Mouse (Mus musculus): ENCODE measurements around the gene Gm10320. TPM values are rescaled to one million over a fixed set of nuclear protein-coding genes. Genes with fewer than 3 reads are reported as not detected.

The Gm10320 gene
- polyA plus RNA-seq, 1 experiment from 2014 or later, result 0.59 TPM

DNA sequence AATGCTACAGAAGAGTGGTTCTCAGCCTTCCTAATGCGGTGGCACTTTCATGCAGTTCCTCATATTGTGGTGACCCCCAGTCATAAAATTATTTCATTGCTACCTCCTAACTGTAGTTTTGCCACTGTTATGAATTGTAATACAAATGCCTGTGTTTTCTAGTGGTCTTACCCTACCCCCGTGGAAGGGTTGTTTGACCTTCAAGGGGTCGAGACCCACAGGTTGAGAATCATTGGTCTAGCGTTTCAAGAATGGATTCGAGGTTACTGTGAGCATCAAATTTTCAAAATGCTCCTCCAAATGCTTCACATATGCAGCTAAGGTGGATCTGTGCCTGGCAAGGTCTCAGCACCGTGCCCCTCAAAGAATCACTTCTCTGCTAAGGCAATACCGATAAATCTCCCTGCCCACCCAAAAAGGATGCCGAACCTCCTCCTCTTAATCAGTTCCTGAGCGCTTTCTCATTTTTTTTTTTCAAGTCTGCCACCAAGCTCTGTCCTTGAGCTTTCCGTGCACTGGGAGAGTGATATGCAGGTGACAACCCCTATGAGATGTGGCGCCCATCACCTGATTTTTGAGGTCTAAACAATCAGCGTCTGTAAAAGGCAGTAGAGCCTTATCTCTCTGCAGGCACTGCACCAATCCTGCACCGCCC is 8.8 kb upstream of the Gm10320 start:
- Histone ChIP-seq H3K4me1 (ENCODE audit: control insufficient read depth, insufficient read depth, low read length) (peaks cover 4% of the 10 kb centered on the region; the same call in 1 of the 2 replicates), H3K27me3 (ENCODE audit: control insufficient read depth, insufficient read depth, low read length) (peaks cover 47% of the 10 kb centered on the region), H3K4me2 (ENCODE audit: low read depth, low read length) (no peak overlapping the region), H3K36me3 (ENCODE audit: control insufficient read depth, insufficient read depth, low read length) (no peaks in the 10 kb centered on the region), H3K4me3 (ENCODE audit: low read depth, low read length) (no peak overlapping the region), H3K9ac (replicated peaks; ENCODE audit: low read depth, low read length) (no peak overlapping the region), H3K27ac (ENCODE audit: low read depth, low read length) (no peak overlapping the region), H3K9me3 (ENCODE audit: control insufficient read depth, low read length) (no peaks in the 10 kb centered on the region)
- WGBS, result 24% methylated on average over 13 of the region's 13 CpGs
- ATAC-seq (ENCODE audit: low read depth), result no peak

DNA sequence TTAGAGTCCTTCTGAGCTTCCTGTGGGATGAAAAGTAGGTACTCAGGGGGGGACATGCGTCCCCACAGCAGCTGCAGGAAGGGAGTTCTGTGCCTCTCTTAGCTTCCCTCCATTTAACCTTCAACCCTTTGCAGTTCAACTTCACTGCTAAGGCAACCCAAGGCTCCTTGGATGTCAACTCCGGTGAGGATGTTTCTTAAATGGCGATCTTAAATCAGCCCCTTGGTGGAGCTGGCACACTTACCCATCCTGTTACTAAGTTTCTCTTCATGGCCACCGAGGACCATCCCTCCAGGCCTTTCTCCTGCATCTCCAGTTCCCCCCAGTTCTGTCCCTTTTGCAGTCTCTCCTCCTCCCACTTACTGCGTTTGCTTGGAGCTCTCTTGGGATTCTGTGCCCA is 6.8 kb upstream of the Gm10320 start:
- no peak overlapping the region for H3K9ac ChIP-seq (replicated peaks; ENCODE audit: low read depth, low read length)
- no peak for ATAC-seq (ENCODE audit: low read depth)
- H3K4me1 ChIP-seq (ENCODE audit: control insufficient read depth, insufficient read depth, low read length), result no peaks in the 10 kb centered on the region
- H3K27ac ChIP-seq (ENCODE audit: low read depth, low read length), result no peak overlapping the region
- H3K9me3 ChIP-seq (ENCODE audit: control insufficient read depth, low read length), result no peaks in the 10 kb centered on the region
- H3K27me3 ChIP-seq (ENCODE audit: control insufficient read depth, insufficient read depth, low read length), result peaks cover 41% of the 10 kb centered on the region
- WGBS, result 58% methylated on average over 5 of the region's 5 CpGs
- H3K4me2 ChIP-seq (ENCODE audit: low read depth, low read length), result no peak overlapping the region
- no peaks in the 10 kb centered on the region for H3K36me3 ChIP-seq (ENCODE audit: control insufficient read depth, insufficient read depth, low read length)
- H3K4me3 ChIP-seq (ENCODE audit: low read depth, low read length), result no peak overlapping the region

DNA sequence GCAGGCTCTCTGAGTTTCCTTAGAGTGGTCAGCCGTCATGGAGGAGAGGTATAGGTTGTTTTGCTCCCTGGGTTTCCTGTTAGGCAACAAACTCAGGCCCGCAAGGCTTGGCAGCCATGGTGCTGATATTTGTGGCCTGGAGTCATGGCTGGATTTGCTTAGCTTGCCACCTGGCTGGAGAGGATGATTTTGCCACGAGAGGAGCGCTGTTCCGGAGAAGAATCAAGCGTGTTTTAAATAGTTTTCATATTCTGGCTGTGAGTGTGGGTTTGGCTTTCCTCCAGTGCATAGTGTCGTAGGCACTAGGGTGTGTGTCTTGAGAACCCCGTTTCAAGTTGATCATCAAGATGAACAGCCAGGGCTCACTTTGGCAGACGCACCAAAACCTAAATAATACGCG is 6.3 kb upstream of the Gm10320 start:
- ATAC-seq (ENCODE audit: low read depth), result no peak
- WGBS, result 78% methylated on average over 11 of the region's 11 CpGs
- Histone ChIP-seq H3K36me3 (ENCODE audit: control insufficient read depth, insufficient read depth, low read length) (no peaks in the 10 kb centered on the region), H3K27me3 (ENCODE audit: control insufficient read depth, insufficient read depth, low read length) (peaks cover 44% of the 10 kb centered on the region), H3K9ac (replicated peaks; ENCODE audit: low read depth, low read length) (no peak overlapping the region), H3K27ac (ENCODE audit: low read depth, low read length) (no peak overlapping the region), H3K9me3 (ENCODE audit: control insufficient read depth, low read length) (no peaks in the 10 kb centered on the region), H3K4me3 (ENCODE audit: low read depth, low read length) (no peak overlapping the region), H3K4me2 (ENCODE audit: low read depth, low read length) (no peak overlapping the region), H3K4me1 (ENCODE audit: control insufficient read depth, insufficient read depth, low read length) (no peaks in the 10 kb centered on the region)

DNA sequence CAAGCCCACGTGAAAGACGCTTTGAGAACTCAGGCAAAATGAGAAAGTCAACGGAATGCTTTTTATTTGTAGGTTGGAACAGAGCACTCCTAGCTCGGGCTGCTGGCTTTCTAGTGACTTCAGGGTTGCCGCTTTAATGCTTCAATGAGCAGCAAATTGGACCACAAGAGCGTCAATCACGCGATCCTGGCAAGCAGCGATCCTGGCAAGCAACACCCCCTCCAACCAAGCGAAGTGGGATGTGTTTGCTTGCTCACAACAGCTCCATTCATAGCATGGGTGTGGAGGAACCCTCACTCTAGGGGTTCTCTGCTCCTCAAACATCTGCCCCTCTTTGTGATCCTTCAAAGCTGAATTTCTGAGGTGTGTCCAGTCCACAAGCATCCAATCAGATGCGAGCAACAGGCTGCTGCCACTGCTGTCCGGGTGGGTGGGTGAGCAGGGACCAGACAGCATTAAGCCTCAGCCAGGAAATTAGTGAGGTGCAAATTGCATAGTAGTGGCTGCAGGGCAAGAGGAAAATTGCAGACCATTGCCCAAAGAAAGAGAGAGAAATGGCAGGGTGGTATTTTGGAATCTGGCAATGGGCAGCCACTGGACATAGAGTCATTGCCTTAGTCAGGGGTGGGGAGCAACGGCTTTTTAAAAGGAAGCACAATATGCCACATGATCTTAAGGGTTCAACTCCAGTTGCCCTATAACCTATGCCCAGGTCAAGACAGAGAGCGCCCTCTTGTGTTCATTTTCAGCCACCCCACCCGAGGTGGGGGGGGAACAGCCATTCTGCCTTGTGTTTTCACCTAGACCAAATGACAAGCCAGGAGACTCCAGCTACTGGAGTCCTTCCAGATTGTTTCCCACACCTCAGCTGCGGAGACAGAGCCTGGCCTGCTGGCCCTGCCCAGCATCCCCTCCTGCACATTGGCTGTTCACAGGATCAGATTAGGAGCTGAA is 5.4 kb upstream of the Gm10320 start:
- no peaks in the 10 kb centered on the region for H3K9me3 ChIP-seq (ENCODE audit: control insufficient read depth, low read length)
- ATAC-seq (ENCODE audit: low read depth), result peak; percentile 65; the same call in 1 of the 2 replicates
- H3K4me1 ChIP-seq (ENCODE audit: control insufficient read depth, insufficient read depth, low read length), result no peaks in the 10 kb centered on the region
- no peak overlapping the region for H3K27ac ChIP-seq (ENCODE audit: low read depth, low read length)
- H3K4me2 ChIP-seq (ENCODE audit: low read depth, low read length), result no peak overlapping the region
- H3K27me3 ChIP-seq (ENCODE audit: control insufficient read depth, insufficient read depth, low read length), result peaks cover 37% of the 10 kb centered on the region
- no peak overlapping the region for H3K4me3 ChIP-seq (ENCODE audit: low read depth, low read length)
- H3K9ac ChIP-seq (replicated peaks; ENCODE audit: low read depth, low read length), result no peak overlapping the region
- 18% methylated on average over 16 of the region's 16 CpGs for WGBS
- H3K36me3 ChIP-seq (ENCODE audit: control insufficient read depth, insufficient read depth, low read length), result no peaks in the 10 kb centered on the region

DNA sequence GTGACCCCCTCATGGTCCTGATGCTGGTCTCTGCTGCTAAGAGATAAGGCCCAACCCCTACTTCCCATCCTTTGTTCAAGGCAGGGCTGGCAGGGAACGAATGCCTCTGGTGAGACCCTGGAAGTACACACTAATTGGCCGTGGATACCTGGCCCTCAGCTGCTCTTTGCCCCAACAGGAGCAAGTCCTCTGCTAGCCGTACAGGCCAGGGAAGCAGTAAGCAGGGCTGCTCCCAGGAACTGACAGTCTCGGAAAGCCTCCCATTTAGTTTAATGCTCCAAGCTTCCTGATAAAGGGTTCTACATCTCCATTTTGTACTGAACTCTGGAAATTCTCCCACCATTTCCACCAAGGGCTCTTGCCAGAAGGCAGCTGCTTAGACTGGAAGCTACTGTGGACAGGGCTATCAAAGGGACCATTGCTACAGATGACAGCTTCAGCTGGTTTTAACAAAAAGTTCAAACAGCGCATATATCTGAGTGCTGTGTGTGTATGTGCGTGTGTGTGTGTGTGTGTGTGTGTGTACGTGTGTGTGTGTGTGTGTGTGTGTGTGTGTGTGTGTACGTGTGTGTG is 2.8 kb upstream of the Gm10320 start:
- WGBS, result 79% methylated on average over 6 of the region's 8 CpGs
- Histone ChIP-seq H3K27ac (ENCODE audit: low read depth, low read length) (no peak overlapping the region), H3K4me3 (ENCODE audit: low read depth, low read length) (no peak overlapping the region)

DNA sequence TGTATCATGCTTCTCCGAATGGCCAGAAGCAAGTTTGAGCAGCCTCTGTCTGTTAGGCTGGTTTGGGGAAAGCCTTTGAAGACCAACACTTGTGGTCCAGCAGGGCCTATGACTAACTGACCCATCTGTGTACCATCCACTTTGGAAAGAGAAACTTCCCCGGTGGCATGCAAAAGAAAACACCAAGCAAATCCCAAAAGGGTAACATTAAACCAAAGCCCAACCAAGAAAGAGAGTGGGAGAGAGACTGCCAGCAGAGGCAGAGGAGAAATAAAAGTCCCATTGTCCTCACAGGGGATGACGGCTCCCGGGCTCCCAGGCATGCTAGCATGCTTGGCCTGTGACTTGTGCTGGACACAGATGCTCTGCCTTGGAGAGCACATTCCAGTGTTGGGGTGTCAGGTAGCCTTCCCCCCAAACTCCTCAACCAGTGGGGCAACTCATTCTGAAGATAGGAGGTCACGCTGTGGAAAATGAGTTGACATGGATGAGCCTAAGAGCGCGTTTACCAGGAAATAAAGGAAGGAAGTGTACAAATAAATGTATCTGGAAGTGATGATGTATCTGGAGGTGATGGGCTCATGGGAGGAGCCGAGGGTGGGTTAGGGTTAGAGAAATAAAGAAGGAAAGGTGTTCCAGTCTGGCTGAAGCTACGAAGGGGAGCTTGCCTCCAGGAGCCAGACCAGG is 911 bp upstream of the Gm10320 start:
- H3K4me1 ChIP-seq (ENCODE audit: control insufficient read depth, insufficient read depth, low read length), result no peaks in the 10 kb centered on the region
- no peak overlapping the region for H3K27ac ChIP-seq (ENCODE audit: low read depth, low read length)
- H3K4me3 ChIP-seq (ENCODE audit: low read depth, low read length), result no peak overlapping the region
- H3K4me2 ChIP-seq (ENCODE audit: low read depth, low read length), result no peak overlapping the region
- 62% methylated on average over 9 of the region's 9 CpGs for WGBS
- no peak for ATAC-seq (ENCODE audit: low read depth)
- no peak overlapping the region for H3K9ac ChIP-seq (replicated peaks; ENCODE audit: low read depth, low read length)
- no peaks in the 10 kb centered on the region for H3K9me3 ChIP-seq (ENCODE audit: control insufficient read depth, low read length)
- 0 out of 2 replicates have a peak, but pooled peaks cover 2% of the 10 kb centered on the region for H3K27me3 ChIP-seq (ENCODE audit: control insufficient read depth, insufficient read depth, low read length)
- H3K36me3 ChIP-seq (ENCODE audit: control insufficient read depth, insufficient read depth, low read length), result no peaks in the 10 kb centered on the region

More for the DNA sequence above, 2.8 kb upstream of the Gm10320 start:
- Histone ChIP-seq H3K27me3 (ENCODE audit: control insufficient read depth, insufficient read depth, low read length) (peaks cover 19% of the 10 kb centered on the region), H3K4me2 (ENCODE audit: low read depth, low read length) (no peak overlapping the region), H3K36me3 (ENCODE audit: control insufficient read depth, insufficient read depth, low read length) (no peaks in the 10 kb centered on the region), H3K9ac (replicated peaks; ENCODE audit: low read depth, low read length) (no peak overlapping the region), H3K4me1 (ENCODE audit: control insufficient read depth, insufficient read depth, low read length) (no peaks in the 10 kb centered on the region), H3K9me3 (ENCODE audit: control insufficient read depth, low read length) (no peaks in the 10 kb centered on the region)
- ATAC-seq (ENCODE audit: low read depth), result no peak

DNA sequence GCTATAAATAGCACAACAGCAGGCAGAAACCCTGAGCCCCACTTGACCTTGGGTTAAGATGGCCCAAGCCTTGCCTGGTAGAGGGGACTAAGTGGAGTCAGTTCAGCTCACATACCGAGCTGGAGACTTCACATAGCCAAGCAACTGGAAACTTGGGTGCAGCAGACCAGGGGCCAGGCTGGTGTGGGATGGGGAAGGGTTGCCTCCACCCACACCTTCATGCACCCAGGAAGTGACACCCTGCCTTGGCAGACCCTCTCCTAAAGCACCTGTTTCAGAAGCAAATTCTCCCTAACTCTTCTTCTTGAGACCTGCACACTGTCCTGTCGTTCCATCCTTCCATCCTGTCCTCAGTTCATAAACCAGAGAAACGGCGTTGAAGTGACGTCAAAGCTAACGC is 5.1 kb downstream of the Gm10320 start:
- H3K9ac ChIP-seq (replicated peaks; ENCODE audit: low read depth, low read length), result no peak overlapping the region
- no peak overlapping the region for H3K4me2 ChIP-seq (ENCODE audit: low read depth, low read length)
- no peak overlapping the region for H3K27ac ChIP-seq (ENCODE audit: low read depth, low read length)
- H3K4me3 ChIP-seq (ENCODE audit: low read depth, low read length), result no peak overlapping the region
- H3K4me1 ChIP-seq (ENCODE audit: control insufficient read depth, insufficient read depth, low read length), result no peaks in the 10 kb centered on the region
- H3K27me3 ChIP-seq (ENCODE audit: control insufficient read depth, insufficient read depth, low read length), result no peaks in the 10 kb centered on the region
- H3K9me3 ChIP-seq (ENCODE audit: control insufficient read depth, low read length), result no peaks in the 10 kb centered on the region
- ATAC-seq (ENCODE audit: low read depth), result no peak
- no peaks in the 10 kb centered on the region for H3K36me3 ChIP-seq (ENCODE audit: control insufficient read depth, insufficient read depth, low read length)
- WGBS, result 91% methylated on average over 6 of the region's 6 CpGs

DNA sequence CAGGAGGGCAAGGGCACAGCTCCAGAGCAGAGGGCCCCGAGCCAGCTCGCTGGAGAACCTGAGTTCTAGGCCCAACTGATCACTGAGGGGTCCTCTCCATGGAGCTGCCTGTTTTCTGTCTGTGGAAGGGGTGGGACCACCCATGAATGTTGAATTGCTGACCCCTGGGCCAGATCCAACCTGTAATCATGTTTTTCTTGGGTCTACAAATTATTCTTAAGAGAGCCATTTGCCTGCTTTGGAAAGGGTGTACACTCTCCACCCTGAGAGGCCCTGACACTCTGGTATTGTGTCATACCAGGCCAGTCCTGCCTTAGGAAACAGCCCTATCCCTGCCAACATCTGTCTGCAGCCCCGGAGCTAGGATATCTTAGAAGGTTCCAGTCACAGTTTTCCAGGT is 5.6 kb downstream of the Gm10320 start:
- no peaks in the 10 kb centered on the region for H3K9me3 ChIP-seq (ENCODE audit: control insufficient read depth, low read length)
- H3K27ac ChIP-seq (ENCODE audit: low read depth, low read length), result no peak overlapping the region
- WGBS, result 80% methylated on average over 3 of the region's 3 CpGs
- no peaks in the 10 kb centered on the region for H3K27me3 ChIP-seq (ENCODE audit: control insufficient read depth, insufficient read depth, low read length)
- no peaks in the 10 kb centered on the region for H3K4me1 ChIP-seq (ENCODE audit: control insufficient read depth, insufficient read depth, low read length)
- no peaks in the 10 kb centered on the region for H3K36me3 ChIP-seq (ENCODE audit: control insufficient read depth, insufficient read depth, low read length)
- no peak overlapping the region for H3K9ac ChIP-seq (replicated peaks; ENCODE audit: low read depth, low read length)
- H3K4me2 ChIP-seq (ENCODE audit: low read depth, low read length), result no peak overlapping the region
- H3K4me3 ChIP-seq (ENCODE audit: low read depth, low read length), result no peak overlapping the region
- ATAC-seq (ENCODE audit: low read depth), result no peak

All from neural tube, embryonic 14.5 days (tissue).